Mouse (Mus musculus) heart, adult 2 months (tissue): ENCODE results near the gene Mthfr. TPM values are rescaled to one million over a fixed set of nuclear protein-coding genes. Genes with fewer than 3 reads are reported as not detected.

Source experiments
- DNase-seq, 2 experiments: peaks; one replicate each; pipeline ENCODE4 v3.0.0; 2021
- H3K27ac ChIP-seq: fragments of 200-600 bp; 2 replicates; pipeline ENCODE4 v1.8.1; 2022
- H3K27me3 ChIP-seq: fragments of 200-500 bp; 2 replicates; pipeline ENCODE4 v1.6.1; 2012; ENCODE audit warnings: mild to moderate bottlenecking, low read length, inconsistent platforms, mixed read lengths; ENCODE audit not compliant: control insufficient read depth, insufficient read depth
- H3K36me3 ChIP-seq: fragments of 200-500 bp; 2 replicates; pipeline ENCODE4 v1.6.1; 2012; ENCODE audit warnings: low read length, inconsistent platforms; ENCODE audit not compliant: control insufficient read depth, insufficient read depth
- H3K4me1 ChIP-seq: fragments of 200-500 bp; 2 replicates; pipeline ENCODE4 v1.6.1; 2011; ENCODE audit warnings: low read length; ENCODE audit not compliant: control insufficient read depth, insufficient read depth
- H3K4me3 ChIP-seq: fragments of 200-600 bp; 2 replicates; pipeline ENCODE4 v1.8.1; 2022
- H3K79me2 ChIP-seq: fragments of 200-500 bp; replicated peaks from 2 replicates; pipeline ENCODE4 v1.6.1; 2012; ENCODE audit warnings: mild to moderate bottlenecking, inconsistent platforms, low read length, moderate library complexity, mixed read lengths; ENCODE audit not compliant: control insufficient read depth, insufficient read depth
- H3K9ac ChIP-seq: fragments of 200-500 bp; 2 replicates; pipeline ENCODE4 v1.6.1; 2012; ENCODE audit warnings: low read depth, mild to moderate bottlenecking, control low read depth, inconsistent platforms, low read length, mixed read lengths
- CTCF ChIP-seq: fragments of 200-600 bp; IDR thresholded peaks from 2 replicates; pipeline ENCODE4 v1.8.1; 2022; ENCODE audit warnings: antibody characterized with exemption, mild to moderate bottlenecking, moderate library complexity
- EP300 ChIP-seq: fragments of 200-500 bp; IDR thresholded peaks from 2 replicates; pipeline ENCODE4 v1.6.1; 2011; ENCODE audit warnings: low read depth, low read length, control low read depth; ENCODE audit not compliant: insufficient read depth
- POLR2A ChIP-seq: fragments of 200-500 bp; IDR thresholded peaks from 2 replicates; pipeline ENCODE4 v1.6.1; 2011; ENCODE audit warnings: mild to moderate bottlenecking, low read depth, low read length, control low read depth; ENCODE audit not compliant: insufficient read depth
- WGBS: fragments of 180-500 bp; shearing (Covaris S2); methylation state at CpG from one replicate; pipeline ENCODE4 v1.1.7; 2018; 5-methylcytosine and 5-hydroxymethylcytosine counted together
- intact Hi-C: fragments of 180-260 bp; cut with DNase I; formaldehyde crosslinking; loops from one replicate; pipeline ENCODE4 v1.15.1; 2025
- polyA plus RNA-seq: library from polyadenylated mRNA; depleted of rRNA; stranded (reverse); fragments of >200 nt; gene quantifications from 2 replicates; pipeline ENCODE4 v1.2.3, GENCODE M21; 2012
- total RNA-seq, 2 experiments: library from RNA; stranded (reverse); gene quantifications; 2 replicates each; pipeline ENCODE4 v1.2.3; 2021

The Mthfr gene
- total and polyA plus RNA-seq, 3 experiments = 8.2 to 15.7 (median 11.0) TPM

DNA sequence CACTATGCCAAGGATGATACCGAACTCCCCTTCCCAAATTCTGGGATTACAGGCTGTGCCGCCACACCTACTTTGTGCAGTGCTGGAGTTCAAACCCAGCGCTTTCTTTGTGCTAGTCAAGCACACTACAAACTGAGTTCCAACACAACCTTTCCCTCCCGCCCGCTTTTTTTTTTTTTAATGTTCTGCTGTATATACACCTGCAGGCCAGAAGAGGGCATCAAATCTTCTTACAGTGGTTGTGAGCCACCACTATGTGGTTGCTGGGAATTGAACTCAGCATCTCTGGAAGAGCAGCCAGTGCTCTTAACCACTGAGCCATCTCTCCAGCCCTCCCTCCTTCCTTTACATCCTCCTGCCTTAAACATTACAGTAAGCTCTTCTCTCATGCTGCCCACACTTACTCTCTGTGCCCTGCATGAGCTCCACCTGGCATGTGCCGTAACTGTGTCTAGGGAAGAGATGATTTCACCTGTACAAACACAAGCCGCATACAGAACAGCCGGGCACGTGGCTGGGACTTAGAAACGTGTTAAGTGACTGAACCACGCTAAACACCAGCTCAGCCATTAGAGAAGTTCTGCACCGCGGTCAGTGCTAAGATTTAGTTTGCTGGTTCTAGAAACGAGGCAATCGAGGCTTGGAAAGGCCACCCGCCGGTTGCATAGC is 35.8 kb downstream of the Mthfr start:
- 37% methylated on average over 17 of the region's 17 CpGs for WGBS
- peak overlapping the region; percentile 47; the same call in 1 of the 2 replicates for H3K4me3 ChIP-seq
- H3K79me2 ChIP-seq = no peaks in the 10 kb centered on the region
- no peaks in the 10 kb centered on the region for H3K36me3 ChIP-seq
- no peaks in the 10 kb centered on the region for H3K27me3 ChIP-seq
- H3K4me1 ChIP-seq = no peaks in the 10 kb centered on the region
- no peak for DNase-seq
- H3K27ac ChIP-seq = peak overlapping the region; percentile 36; the same call in 1 of the 2 replicates
- H3K9ac ChIP-seq = peak overlapping the region; percentile 1; the same call in 1 of the 2 replicates
- intact Hi-C loops = no loop called here
- TF ChIP-seq POLR2A = no peak
- TF ChIP-seq EP300 = no peak
- TF ChIP-seq CTCF = peak; percentile 71

DNA sequence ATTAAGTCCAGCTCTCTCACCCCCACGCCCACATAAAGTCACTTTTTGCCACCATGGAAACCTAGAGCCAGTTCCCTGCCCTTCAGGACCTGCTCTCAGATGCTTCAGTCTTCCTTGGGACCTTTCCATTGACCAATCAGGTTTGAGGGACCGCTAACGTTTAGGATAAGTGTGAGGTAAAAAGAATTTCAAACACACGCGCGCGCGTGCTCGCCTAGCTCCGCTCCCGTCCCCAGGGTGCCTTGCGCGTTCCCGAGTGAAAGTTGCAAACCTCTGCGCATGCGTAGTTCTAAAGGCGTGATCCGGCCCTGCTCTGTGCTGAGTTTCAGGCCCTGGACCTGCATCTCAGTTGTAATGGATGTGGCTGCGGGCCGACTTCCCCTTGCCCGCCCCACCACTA is 36.4 kb downstream of the Mthfr start:
- Histone ChIP-seq H3K4me1 (no peaks in the 10 kb centered on the region), H3K27me3 (no peaks in the 10 kb centered on the region), H3K79me2 (no peaks in the 10 kb centered on the region), H3K4me3 (peak overlapping the region; percentile 47), H3K27ac (peak overlapping the region; percentile 36; the same call in 1 of the 2 replicates), H3K9ac (peak overlapping the region; percentile 1; the same call in 1 of the 2 replicates), H3K36me3 (no peaks in the 10 kb centered on the region)
- TF ChIP-seq CTCF (no peak), EP300 (no peak)
- DNase-seq = peak; percentile 81 to 85
- intact Hi-C loops = no loop called here
- 37% methylated on average over 21 of the region's 21 CpGs for WGBS

DNA sequence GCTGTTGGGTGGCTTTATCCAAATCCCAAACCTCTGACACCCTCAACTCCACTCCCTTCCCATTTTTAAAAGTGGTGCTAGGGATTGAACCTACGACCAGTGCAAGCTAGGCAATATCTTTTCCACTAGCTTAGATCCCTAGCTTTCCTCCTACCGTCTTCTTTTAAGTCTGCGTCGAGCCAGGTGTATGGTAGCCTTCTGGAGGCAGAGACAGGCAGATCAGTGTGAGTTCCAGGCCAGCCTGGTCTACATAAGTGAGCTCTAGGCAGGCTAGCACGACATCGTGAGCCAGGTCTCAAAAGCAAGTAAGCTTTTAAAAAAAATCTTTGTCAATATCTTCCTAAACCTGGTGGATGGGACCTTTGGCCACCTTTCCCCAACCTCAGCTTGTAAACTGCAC is 37.0 kb downstream of the Mthfr start:
- TF ChIP-seq POLR2A (no peak), EP300 (no peak), CTCF (no peak)
- DNase-seq = no peak
- no peak overlapping the region for H3K27ac ChIP-seq
- no peaks in the 10 kb centered on the region for H3K27me3 ChIP-seq
- 89% methylated on average over 6 of the region's 6 CpGs for WGBS
- no peaks in the 10 kb centered on the region for H3K36me3 ChIP-seq
- no peaks in the 10 kb centered on the region for H3K79me2 ChIP-seq
- no peaks in the 10 kb centered on the region for H3K4me1 ChIP-seq
- H3K4me3 ChIP-seq = no peak overlapping the region
- H3K9ac ChIP-seq = no peak overlapping the region
- intact Hi-C loops = no loop called here

DNA sequence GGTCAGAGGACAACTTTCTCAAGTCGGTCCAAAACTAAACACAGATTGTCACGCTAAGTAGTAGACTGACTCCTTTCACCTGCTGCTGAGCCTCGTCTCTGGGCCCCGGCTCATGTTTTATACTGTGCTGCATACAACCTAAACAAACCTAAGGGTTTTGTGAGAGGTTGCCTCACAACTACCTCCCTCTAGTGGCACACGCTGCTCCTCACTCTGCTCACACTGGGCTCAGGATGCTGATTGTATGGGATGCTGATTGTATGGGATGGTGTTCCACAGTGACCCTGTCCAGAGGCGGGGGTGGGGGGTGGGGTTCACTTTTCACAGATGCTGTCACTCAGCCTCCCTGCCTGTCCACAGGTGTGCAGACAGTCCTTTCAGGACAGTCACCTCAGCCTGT is 40.3 kb downstream of the Mthfr start:
- H3K27ac ChIP-seq = no peak overlapping the region
- no peak for DNase-seq
- no peak overlapping the region for H3K4me3 ChIP-seq
- TF ChIP-seq CTCF (peak; percentile 16), EP300 (no peak), POLR2A (no peak)
- H3K27me3 ChIP-seq = no peaks in the 10 kb centered on the region
- peaks cover 8% of the 10 kb centered on the region for H3K4me1 ChIP-seq
- intact Hi-C loops = no loop called here
- no peaks in the 10 kb centered on the region; the same call in 1 of the 2 replicates for H3K36me3 ChIP-seq
- H3K79me2 ChIP-seq = no peaks in the 10 kb centered on the region
- WGBS = 69% methylated on average over 6 of the region's 6 CpGs
- no peak overlapping the region for H3K9ac ChIP-seq

DNA sequence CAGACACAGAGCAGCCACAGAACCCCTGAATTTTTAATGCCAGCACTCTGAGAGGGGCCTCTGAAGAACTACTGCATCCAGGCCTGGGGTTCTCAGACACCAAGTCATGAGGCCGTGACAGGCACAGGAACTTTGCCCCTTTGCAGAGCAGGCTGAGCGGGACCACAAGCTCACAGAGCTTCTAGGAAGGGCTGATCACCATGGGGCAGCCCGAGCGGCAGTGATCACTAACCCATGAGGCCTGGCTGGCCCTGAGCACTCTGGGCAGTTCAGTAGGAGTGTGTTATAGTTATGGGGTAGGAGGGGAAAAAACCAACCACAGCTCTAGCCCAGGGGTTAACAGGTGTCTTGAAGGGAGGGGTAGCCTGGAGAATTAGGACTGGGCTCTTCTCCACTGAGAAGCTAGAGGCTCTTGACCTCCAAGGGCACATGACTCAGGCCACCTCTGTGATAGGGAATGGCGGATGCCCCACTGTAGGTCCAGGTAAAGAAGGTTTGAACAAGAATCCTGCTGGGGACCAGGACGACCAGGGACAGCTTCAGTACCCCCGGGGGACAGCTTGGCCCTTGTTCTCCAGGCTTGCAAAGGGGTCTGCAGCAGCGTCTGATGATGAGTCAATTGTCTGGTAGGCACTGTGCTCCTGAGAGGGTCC is 41.2 kb downstream of the Mthfr start:
- 93% methylated on average over 8 of the region's 8 CpGs for WGBS
- no peaks in the 10 kb centered on the region for H3K79me2 ChIP-seq
- H3K4me1 ChIP-seq = peaks cover 11% of the 10 kb centered on the region
- no peaks in the 10 kb centered on the region for H3K27me3 ChIP-seq
- intact Hi-C loops = no loop called here
- no peaks in the 10 kb centered on the region; the same call in 1 of the 2 replicates for H3K36me3 ChIP-seq
- no peak overlapping the region for H3K9ac ChIP-seq
- DNase-seq = no peak
- no peak overlapping the region for H3K27ac ChIP-seq
- no peak for TF ChIP-seq CTCF
- TF ChIP-seq POLR2A = no peak
- H3K4me3 ChIP-seq = no peak overlapping the region

DNA sequence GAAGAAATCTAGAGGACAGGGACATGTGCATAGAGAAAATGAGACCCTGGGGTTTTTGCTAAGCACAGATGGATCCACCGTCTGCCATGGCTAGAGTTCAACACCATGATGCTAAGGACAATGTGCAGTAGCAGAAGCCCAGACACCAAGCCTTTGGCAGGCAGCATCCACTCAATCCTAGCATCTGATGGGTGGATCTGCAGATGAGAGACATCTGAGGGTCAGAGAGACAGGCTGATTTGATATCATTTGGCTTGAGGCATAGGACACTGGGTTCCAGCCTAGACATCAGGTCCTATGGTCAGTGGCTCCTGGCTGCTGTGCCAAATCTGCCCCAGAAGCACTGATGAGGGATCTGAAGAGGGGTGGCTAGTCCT is 41.7 kb downstream of the Mthfr start:
- Histone ChIP-seq H3K4me3 (no peak overlapping the region), H3K4me1 (peaks cover 13% of the 10 kb centered on the region), H3K27ac (no peak overlapping the region), H3K79me2 (no peaks in the 10 kb centered on the region), H3K9ac (no peak overlapping the region), H3K27me3 (no peaks in the 10 kb centered on the region), H3K36me3 (no peaks in the 10 kb centered on the region; the same call in 1 of the 2 replicates)
- WGBS = 82% methylated on average over 1 of the region's 1 CpGs
- no peak for DNase-seq
- TF ChIP-seq POLR2A (no peak), CTCF (no peak)
- intact Hi-C loops = no loop called here
